Mouse (Mus musculus) megakaryocyte, embryonic 14.5 days (primary cell): ENCODE results near the gene Gm10762.

Experiments used
- FLI1 ChIP-seq: IDR thresholded peaks from 2 replicates; pipeline ENCODE4 v1.6.1; 2012; ENCODE audit warnings: low read length, inconsistent platforms, mixed read lengths
- GATA1 ChIP-seq: IDR thresholded peaks from 3 replicates; pipeline ENCODE4 v1.6.1; 2012; ENCODE audit warnings: mixed read lengths, low read length, inconsistent platforms, borderline replicate concordance

GRCm38 (mm10) chr2:128984746-128985145 lies 17.2 kb upstream of the Gm10762 start:
- TF ChIP-seq GATA1 (no peak), FLI1 (no peak)
